Mouse (Mus musculus) forebrain, embryonic 11.5 days (tissue): ENCODE measurements at regions not wholly inside any gene's neighbourhood (a gene's known extent, or its start where the extent isn't known, plus 50 kb on each side); places are given as distances from the start of the nearest gene placed in this dataset.

Source experiments
- ATAC-seq: fragments of 200-750 bp; cut with Nextera tagmentation; replicated peaks from 2 replicates; pipeline ENCODE4 v1.8.0; 2017; ENCODE audit warnings: moderate TSS enrichment; ENCODE audit not compliant: low FRiP score
- DNase-seq: peaks from one replicate; pipeline ENCODE4 v3.0.0-alpha.2; 2017; ENCODE audit warnings: low spot score
- H3K27ac ChIP-seq: fragments of 300-500 bp; sonication (generic); 2 replicates; pipeline ENCODE4 v1.5.1; 2014; ENCODE audit warnings: low read depth, low read length
- H3K27me3 ChIP-seq: fragments of 300-500 bp; sonication (generic); 2 replicates; pipeline ENCODE4 v1.6.1; 2014; ENCODE audit warnings: mild to moderate bottlenecking, low read length, mixed read lengths; ENCODE audit not compliant: control insufficient read depth, insufficient read depth
- H3K36me3 ChIP-seq: fragments of 300-500 bp; sonication (generic); 2 replicates; pipeline ENCODE4 v1.6.1; 2014; ENCODE audit warnings: mild to moderate bottlenecking, low read length, moderate library complexity, mixed read lengths; ENCODE audit not compliant: control insufficient read depth, insufficient read depth
- H3K4me1 ChIP-seq: fragments of 300-500 bp; sonication (generic); replicated peaks from 2 replicates; pipeline ENCODE4 v1.6.1; 2014; ENCODE audit warnings: low read length, mixed read lengths; ENCODE audit not compliant: control insufficient read depth, insufficient read depth
- H3K4me2 ChIP-seq: fragments of 300-500 bp; sonication (generic); 2 replicates; pipeline ENCODE4 v1.6.1; 2014; ENCODE audit warnings: low read depth, mild to moderate bottlenecking, low read length, moderate library complexity, mixed read lengths; ENCODE audit not compliant: severe bottlenecking
- H3K4me3 ChIP-seq: fragments of 300-500 bp; sonication (generic); 2 replicates; pipeline ENCODE4 v1.5.1; 2014; ENCODE audit warnings: low read depth, low read length
- H3K9ac ChIP-seq: fragments of 300-500 bp; sonication (generic); 2 replicates; pipeline ENCODE4 v1.6.1; 2014; ENCODE audit warnings: low read length
- H3K9me3 ChIP-seq: fragments of 300-500 bp; sonication (generic); 2 replicates; pipeline ENCODE4 v1.6.1; 2016; ENCODE audit warnings: low read length, mixed read lengths; ENCODE audit not compliant: control insufficient read depth
- WGBS: fragments of 180-500 bp; shearing (Covaris S2); extraction: QIAGEN DNeasy Blood & Tissue Kit; methylation state at CpG from one replicate; pipeline ENCODE4 v1.1.7; 2014; 5-methylcytosine and 5-hydroxymethylcytosine counted together

GRCm38 (mm10) chr15:68417142-68417541 lies 1916.4 kb upstream of the Lrrc6 start:
- Histone ChIP-seq H3K27ac (no peak overlapping the region), H3K4me3 (no peak overlapping the region), H3K4me1 (no peaks in the 10 kb centered on the region), H3K27me3 (no peaks in the 10 kb centered on the region), H3K9me3 (no peaks in the 10 kb centered on the region), H3K36me3 (no peaks in the 10 kb centered on the region), H3K4me2 (no peak overlapping the region), H3K9ac (no peak overlapping the region)
- ATAC-seq (no peak), DNase-seq (no peak)
- 19% methylated on average over 1 of the region's 1 CpGs for WGBS

- no peak overlapping the region for H3K4me2 ChIP-seq
- ATAC-seq, result no peak
- 36% methylated on average over 3 of the region's 3 CpGs for WGBS
- no peaks in the 10 kb centered on the region for H3K9me3 ChIP-seq
- no peaks in the 10 kb centered on the region for H3K27me3 ChIP-seq
- no peak overlapping the region for H3K9ac ChIP-seq
- no peak overlapping the region for H3K27ac ChIP-seq
- DNase-seq, result no peak
- no peaks in the 10 kb centered on the region for H3K36me3 ChIP-seq
- H3K4me1 ChIP-seq, result no peaks in the 10 kb centered on the region
- no peak overlapping the region for H3K4me3 ChIP-seq
Measured at GRCm38 (mm10) chr15:68415401-68415925, 1914.8 kb upstream of the Lrrc6 start.

DNA sequence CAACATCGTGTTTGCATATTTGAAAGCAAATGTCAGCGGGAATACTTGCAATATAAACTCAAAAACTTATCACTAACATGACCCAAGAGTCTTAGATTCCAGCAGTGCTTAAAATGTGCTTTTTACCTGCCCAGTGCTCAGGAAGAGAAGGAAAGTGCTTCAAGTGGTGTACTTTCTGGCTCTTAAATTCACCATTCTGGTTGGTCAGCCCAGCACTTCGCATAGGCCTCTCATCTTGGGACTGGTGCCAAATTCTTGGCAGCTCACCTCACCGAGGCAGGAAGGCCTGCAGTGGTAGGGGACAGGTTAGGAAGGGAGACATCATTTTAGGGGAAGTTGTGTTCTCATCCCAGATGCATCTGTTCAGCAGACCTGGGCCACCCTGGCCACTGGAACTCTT lies 1913.3 kb upstream of the Lrrc6 start:
- DNase-seq (no peak), ATAC-seq (no peak)
- WGBS, result 82% methylated on average over 4 of the region's 4 CpGs
- H3K9ac ChIP-seq, result no peak overlapping the region
- H3K9me3 ChIP-seq, result no peaks in the 10 kb centered on the region
- H3K4me3 ChIP-seq, result no peak overlapping the region
- no peaks in the 10 kb centered on the region for H3K36me3 ChIP-seq
- H3K27me3 ChIP-seq, result no peaks in the 10 kb centered on the region
- no peak overlapping the region for H3K27ac ChIP-seq
- H3K4me1 ChIP-seq, result no peaks in the 10 kb centered on the region
- H3K4me2 ChIP-seq, result no peak overlapping the region

DNA sequence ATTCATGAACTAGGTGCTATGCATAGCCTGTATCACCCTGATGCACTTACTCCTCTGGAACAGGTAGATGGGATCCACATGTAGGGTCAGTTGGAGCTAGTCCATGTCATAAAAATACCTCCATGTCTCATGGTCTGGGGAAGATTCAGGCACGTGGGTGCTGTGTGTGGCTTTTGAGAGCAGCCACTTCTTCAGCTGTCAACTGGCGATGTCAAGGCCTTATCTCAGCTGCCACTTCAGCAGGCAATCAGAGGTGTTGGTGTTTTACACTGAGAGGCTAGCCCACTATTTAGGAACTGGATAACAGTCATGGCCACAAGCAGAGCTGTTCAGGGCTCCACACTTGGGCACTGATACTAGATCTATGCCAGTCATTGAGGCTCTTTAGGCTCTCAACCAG lies 1912.0 kb upstream of the Lrrc6 start:
- H3K27me3 ChIP-seq, result no peaks in the 10 kb centered on the region
- no peak overlapping the region for H3K27ac ChIP-seq
- no peaks in the 10 kb centered on the region for H3K36me3 ChIP-seq
- WGBS, result 90% methylated on average over 2 of the region's 2 CpGs
- no peaks in the 10 kb centered on the region for H3K9me3 ChIP-seq
- no peak overlapping the region for H3K9ac ChIP-seq
- H3K4me2 ChIP-seq, result no peak overlapping the region
- H3K4me3 ChIP-seq, result no peak overlapping the region
- no peaks in the 10 kb centered on the region for H3K4me1 ChIP-seq
- ATAC-seq, result no peak
- no peak for DNase-seq

DNA sequence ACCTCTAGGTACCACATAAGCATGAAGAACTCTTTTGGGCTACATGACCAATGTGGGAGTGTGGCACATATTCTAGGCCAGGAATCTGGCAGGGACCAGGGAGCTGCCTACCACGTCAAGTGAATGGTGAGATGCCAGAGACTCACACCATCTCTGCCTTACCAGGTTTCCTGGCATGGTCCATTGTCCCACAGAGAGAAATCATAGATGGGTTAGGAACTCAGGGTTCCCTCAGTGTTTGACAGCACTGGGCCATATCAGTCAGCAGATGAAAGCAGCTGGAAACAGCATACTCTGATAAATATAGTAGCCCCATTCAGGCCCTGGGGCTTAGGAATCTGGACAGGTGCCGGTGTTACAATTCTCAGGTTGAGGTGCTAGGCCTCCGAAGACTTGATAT lies 1911.4 kb upstream of the Lrrc6 start:
- Histone ChIP-seq H3K36me3 (no peaks in the 10 kb centered on the region), H3K4me2 (no peak overlapping the region), H3K27ac (no peak overlapping the region), H3K9me3 (no peaks in the 10 kb centered on the region), H3K4me1 (no peaks in the 10 kb centered on the region), H3K9ac (no peak overlapping the region), H3K4me3 (no peak overlapping the region), H3K27me3 (no peaks in the 10 kb centered on the region)
- 86% methylated on average over 3 of the region's 3 CpGs for WGBS
- DNase-seq (no peak), ATAC-seq (no peak)

DNA sequence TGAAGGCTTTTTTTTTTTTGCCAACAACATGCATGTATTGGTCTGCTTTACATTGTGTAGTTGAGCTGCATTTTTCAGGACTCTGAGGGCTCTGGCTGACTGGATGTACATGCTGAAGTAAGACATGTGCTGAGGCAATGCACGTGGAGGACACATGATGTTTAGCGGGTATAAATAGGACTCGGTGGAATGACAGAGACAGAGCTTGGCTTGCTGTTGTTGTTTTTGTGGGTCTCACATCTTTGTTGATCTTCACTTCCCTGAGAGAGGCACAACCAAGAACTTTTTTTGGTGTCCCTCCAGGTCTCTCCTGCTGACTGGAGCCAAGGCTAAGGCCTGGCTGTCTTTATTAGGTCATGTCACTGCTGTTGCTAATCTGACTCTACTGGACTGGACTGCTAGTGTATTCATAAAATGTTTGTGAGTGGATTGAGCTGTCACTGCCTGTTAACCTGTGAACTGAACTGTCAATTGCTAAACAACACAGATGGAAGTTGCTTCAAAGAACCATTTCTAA lies 1902.9 kb upstream of the Lrrc6 start:
- ATAC-seq (no peak), DNase-seq (no peak)
- WGBS, result 93% methylated on average over 3 of the region's 3 CpGs
- Histone ChIP-seq H3K4me1 (no peaks in the 10 kb centered on the region), H3K27me3 (no peaks in the 10 kb centered on the region), H3K4me3 (no peak overlapping the region), H3K36me3 (no peaks in the 10 kb centered on the region), H3K4me2 (no peak overlapping the region), H3K9ac (no peak overlapping the region), H3K27ac (no peak overlapping the region), H3K9me3 (no peaks in the 10 kb centered on the region)

DNA sequence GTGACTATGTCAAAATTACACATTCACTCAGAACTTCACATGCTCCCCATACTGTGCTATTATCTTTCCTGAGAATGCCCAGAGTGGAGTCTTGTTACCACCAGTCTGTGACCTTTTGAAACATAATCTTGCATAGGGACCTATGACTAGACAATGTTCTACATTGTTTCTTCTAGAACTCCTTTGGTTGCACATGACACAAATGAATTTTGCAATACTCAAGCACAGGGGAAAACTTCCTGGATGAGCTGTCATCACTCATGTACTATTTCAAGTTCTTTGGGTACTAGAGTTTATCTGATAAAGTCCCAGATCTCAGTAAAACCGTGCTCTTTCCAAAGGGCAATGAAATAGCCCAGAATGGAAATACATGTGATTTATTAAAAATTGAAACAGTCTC lies 1901.0 kb upstream of the Lrrc6 start:
- H3K4me1 ChIP-seq, result no peaks in the 10 kb centered on the region
- ATAC-seq (no peak), DNase-seq (no peak)
- no peak overlapping the region for H3K27ac ChIP-seq
- no peak overlapping the region for H3K4me3 ChIP-seq
- no peaks in the 10 kb centered on the region for H3K9me3 ChIP-seq
- H3K9ac ChIP-seq, result no peak overlapping the region
- no peak overlapping the region for H3K4me2 ChIP-seq
- H3K27me3 ChIP-seq, result no peaks in the 10 kb centered on the region
- no peaks in the 10 kb centered on the region for H3K36me3 ChIP-seq
- WGBS, result 73% methylated on average over 1 of the region's 1 CpGs

DNA sequence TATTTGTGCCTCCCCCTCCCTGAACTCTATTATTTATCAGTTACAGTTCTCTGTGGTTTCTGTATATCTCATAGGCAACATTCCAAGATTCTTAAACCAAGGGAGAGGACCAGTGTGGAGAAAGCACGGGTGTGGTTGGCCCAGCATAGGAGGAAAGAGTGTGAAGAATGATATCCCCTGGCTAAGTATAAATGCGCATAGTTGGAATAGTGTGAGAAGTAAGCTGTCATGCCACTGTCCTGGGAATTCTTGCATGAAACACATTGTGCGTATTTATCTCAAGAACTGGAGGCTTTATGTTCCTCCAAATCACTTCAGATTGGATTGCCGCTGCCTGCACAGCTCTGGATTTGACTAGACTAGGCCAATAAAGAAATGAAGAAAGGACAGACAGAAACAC lies 1900.3 kb upstream of the Lrrc6 start:
- Histone ChIP-seq H3K36me3 (no peaks in the 10 kb centered on the region), H3K27me3 (no peaks in the 10 kb centered on the region), H3K4me2 (no peak overlapping the region), H3K9ac (no peak overlapping the region), H3K4me1 (no peaks in the 10 kb centered on the region), H3K9me3 (no peaks in the 10 kb centered on the region), H3K4me3 (no peak overlapping the region), H3K27ac (no peak overlapping the region)
- ATAC-seq (no peak), DNase-seq (no peak)
- WGBS, result 92% methylated on average over 4 of the region's 4 CpGs

GRCm38 (mm10) chr15:68396566-68396965 lies 1895.9 kb upstream of the Lrrc6 start:
- ATAC-seq (no peak), DNase-seq (no peak)
- Histone ChIP-seq H3K36me3 (no peaks in the 10 kb centered on the region), H3K27me3 (no peaks in the 10 kb centered on the region), H3K4me1 (no peaks in the 10 kb centered on the region), H3K4me2 (no peak overlapping the region), H3K9ac (no peak overlapping the region), H3K4me3 (no peak overlapping the region), H3K27ac (no peak overlapping the region), H3K9me3 (no peaks in the 10 kb centered on the region)
- WGBS, result 93% methylated on average over 6 of the region's 6 CpGs
